Mouse (Mus musculus) ES-CJ7 (cell line): ENCODE measurements at regions not wholly inside any gene's neighbourhood (a gene's known extent, or its start where the extent isn't known, plus 50 kb on each side); places are given as distances from the start of the nearest gene placed in this dataset.

Experiments
- DNase-seq: peaks from one replicate; pipeline ENCODE4 v3.0.0; 2011; ENCODE audit warnings: low read depth, low spot score

- no peak for DNase-seq
Observed at GRCm38 (mm10) chr8:66568861-66569260, 57.3 kb downstream of the Tktl2 start.

GRCm38 (mm10) chr8:66586182-66586581 lies 74.6 kb downstream of the Tktl2 start:
- no peak for DNase-seq

GRCm38 (mm10) chr8:66586850-66587249 lies 75.3 kb downstream of the Tktl2 start:
- DNase-seq = no peak

- no peak for DNase-seq
Observed at GRCm38 (mm10) chr8:66587272-66587671, 75.7 kb downstream of the Tktl2 start.

GRCm38 (mm10) chr8:66589437-66589836 lies 77.9 kb downstream of the Tktl2 start:
- DNase-seq = peak; percentile 37

GRCm38 (mm10) chr8:66607194-66607593 lies 80.7 kb downstream of the Npy5r start:
- no peak for DNase-seq

- no peak for DNase-seq
Observed at GRCm38 (mm10) chr8:66623361-66623760, 64.6 kb downstream of the Npy5r start.

GRCm38 (mm10) chr8:66623822-66624221 lies 64.1 kb downstream of the Npy5r start:
- peak; percentile 22 for DNase-seq
